Mouse (Mus musculus) hindbrain, embryonic 11.5 days (tissue): ENCODE data around the gene Tspan31. TPM values are rescaled to one million over a fixed set of nuclear protein-coding genes. Genes with fewer than 3 reads are reported as not detected.

Source experiments
- ATAC-seq: fragments of 200-750 bp; cut with Nextera tagmentation; 2 replicates; pipeline ENCODE4 v1.8.0; 2017; ENCODE audit warnings: mild to moderate bottlenecking, moderate TSS enrichment, moderate library complexity; ENCODE audit not compliant: low FRiP score
- DNase-seq: peaks from one replicate; pipeline ENCODE4 v3.0.0-alpha.2; 2015; ENCODE audit warnings: low spot score
- H3K27ac ChIP-seq: fragments of 300-500 bp; sonication (generic); 2 replicates; pipeline ENCODE4 v1.5.1; 2014; ENCODE audit warnings: mild to moderate bottlenecking, low read depth, low read length
- H3K27me3 ChIP-seq: fragments of 300-500 bp; sonication (generic); 2 replicates; pipeline ENCODE4 v1.6.1; 2014; ENCODE audit warnings: mild to moderate bottlenecking, low read length, moderate library complexity, mixed read lengths; ENCODE audit not compliant: control insufficient read depth, insufficient read depth
- H3K36me3 ChIP-seq: fragments of 300-500 bp; sonication (generic); 2 replicates; pipeline ENCODE4 v1.6.1; 2014; ENCODE audit warnings: mild to moderate bottlenecking, low read length, moderate library complexity, mixed read lengths; ENCODE audit not compliant: control insufficient read depth, insufficient read depth
- H3K4me1 ChIP-seq: fragments of 300-500 bp; sonication (generic); replicated peaks from 2 replicates; pipeline ENCODE4 v1.6.1; 2014; ENCODE audit warnings: low read length, mixed read lengths; ENCODE audit not compliant: control insufficient read depth, insufficient read depth
- H3K4me2 ChIP-seq: fragments of 300-500 bp; sonication (generic); replicated peaks from 2 replicates; pipeline ENCODE4 v1.6.1; 2014; ENCODE audit warnings: mild to moderate bottlenecking, low read depth, low read length
- H3K4me3 ChIP-seq: fragments of 300-500 bp; sonication (generic); 2 replicates; pipeline ENCODE4 v1.5.1; 2014; ENCODE audit warnings: low read depth, low read length
- H3K9ac ChIP-seq: fragments of 300-500 bp; sonication (generic); 2 replicates; pipeline ENCODE4 v1.6.1; 2014; ENCODE audit warnings: low read depth, low read length
- H3K9me3 ChIP-seq: fragments of 300-500 bp; sonication (generic); 2 replicates; pipeline ENCODE4 v1.6.1; 2016; ENCODE audit warnings: low read length; ENCODE audit not compliant: control insufficient read depth
- WGBS: fragments of 180-500 bp; shearing (Covaris S2); extraction: QIAGEN DNeasy Blood & Tissue Kit; methylation state at CpG from one replicate; pipeline ENCODE4 v1.1.7; 2014; 5-methylcytosine and 5-hydroxymethylcytosine counted together
- polyA plus RNA-seq: library from polyadenylated mRNA; unstranded; fragments of >200 nt; fragmentation: Nextera tagmentation; extraction: Ambion mirVana; gene quantifications from 2 replicates; pipeline ENCODE4 v1.2.1, GENCODE M21; 2014

Gene Tspan31
- polyA plus RNA-seq, 1 experiment from 2014 or later: 140 TPM

DNA sequence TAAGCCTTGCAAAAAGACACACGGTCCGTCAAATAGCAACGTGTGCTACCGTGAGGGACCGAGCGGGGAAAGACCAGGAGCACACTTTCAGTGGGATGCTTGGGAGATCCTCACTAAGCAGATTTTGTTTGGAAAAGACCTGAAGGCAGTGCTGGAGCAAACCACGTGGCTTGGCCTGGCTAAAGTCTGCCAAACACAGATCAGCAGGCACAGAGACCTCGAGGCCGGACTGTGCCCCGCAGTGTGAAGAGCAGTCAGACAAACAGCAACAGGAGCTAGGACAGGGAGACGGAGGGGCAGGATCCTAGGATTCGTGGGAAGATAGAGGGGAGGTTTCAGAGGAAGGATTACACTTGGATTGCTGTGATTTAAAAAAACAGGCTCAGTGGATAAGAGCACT is 33.8 kb downstream of the Tspan31 start:
- no peak for DNase-seq
- no peak for ATAC-seq

DNA sequence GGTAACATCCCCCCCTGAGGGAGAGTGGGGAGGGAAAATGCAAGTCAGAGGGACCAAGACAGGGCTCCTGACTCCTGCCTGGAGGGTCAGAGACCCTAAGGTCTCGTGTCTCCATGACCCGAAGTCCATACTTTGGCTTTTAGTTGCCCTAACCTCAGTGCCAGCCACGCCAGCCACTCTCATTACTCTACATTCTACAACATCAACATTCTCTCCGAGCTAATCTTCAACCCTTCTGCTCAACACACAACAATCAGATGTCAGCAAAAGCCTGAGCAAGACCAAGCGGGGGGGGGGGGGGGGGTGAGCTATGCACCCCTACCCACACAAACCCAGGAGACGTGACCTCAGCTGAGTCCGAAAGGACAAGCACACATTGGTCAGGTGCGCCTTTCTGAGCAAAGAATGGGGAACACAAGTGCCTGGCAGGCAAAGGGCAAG is 36.7 kb downstream of the Tspan31 start:
- 79% methylated on average over 7 of the region's 8 CpGs for WGBS
- no peak for DNase-seq
- Histone ChIP-seq H3K27ac (no peak overlapping the region), H3K36me3 (no peaks in the 10 kb centered on the region), H3K4me1 (no peaks in the 10 kb centered on the region; the same call in 1 of the 2 replicates), H3K9ac (no peak overlapping the region), H3K27me3 (no peaks in the 10 kb centered on the region), H3K4me3 (no peak overlapping the region), H3K9me3 (no peaks in the 10 kb centered on the region), H3K4me2 (no peak overlapping the region)
- no peak for ATAC-seq

More for the DNA sequence above, 33.8 kb downstream of the Tspan31 start:
- no peaks in the 10 kb centered on the region for H3K36me3 ChIP-seq
- H3K27ac ChIP-seq: no peak overlapping the region
- WGBS: 86% methylated on average over 12 of the region's 12 CpGs
- no peaks in the 10 kb centered on the region for H3K27me3 ChIP-seq
- H3K4me2 ChIP-seq: no peak overlapping the region
- no peak overlapping the region for H3K4me3 ChIP-seq
- H3K9me3 ChIP-seq: no peaks in the 10 kb centered on the region
- 0 out of 2 replicates have a peak, but pooled peaks cover 3% of the 10 kb centered on the region for H3K4me1 ChIP-seq
- H3K9ac ChIP-seq: no peak overlapping the region

DNA sequence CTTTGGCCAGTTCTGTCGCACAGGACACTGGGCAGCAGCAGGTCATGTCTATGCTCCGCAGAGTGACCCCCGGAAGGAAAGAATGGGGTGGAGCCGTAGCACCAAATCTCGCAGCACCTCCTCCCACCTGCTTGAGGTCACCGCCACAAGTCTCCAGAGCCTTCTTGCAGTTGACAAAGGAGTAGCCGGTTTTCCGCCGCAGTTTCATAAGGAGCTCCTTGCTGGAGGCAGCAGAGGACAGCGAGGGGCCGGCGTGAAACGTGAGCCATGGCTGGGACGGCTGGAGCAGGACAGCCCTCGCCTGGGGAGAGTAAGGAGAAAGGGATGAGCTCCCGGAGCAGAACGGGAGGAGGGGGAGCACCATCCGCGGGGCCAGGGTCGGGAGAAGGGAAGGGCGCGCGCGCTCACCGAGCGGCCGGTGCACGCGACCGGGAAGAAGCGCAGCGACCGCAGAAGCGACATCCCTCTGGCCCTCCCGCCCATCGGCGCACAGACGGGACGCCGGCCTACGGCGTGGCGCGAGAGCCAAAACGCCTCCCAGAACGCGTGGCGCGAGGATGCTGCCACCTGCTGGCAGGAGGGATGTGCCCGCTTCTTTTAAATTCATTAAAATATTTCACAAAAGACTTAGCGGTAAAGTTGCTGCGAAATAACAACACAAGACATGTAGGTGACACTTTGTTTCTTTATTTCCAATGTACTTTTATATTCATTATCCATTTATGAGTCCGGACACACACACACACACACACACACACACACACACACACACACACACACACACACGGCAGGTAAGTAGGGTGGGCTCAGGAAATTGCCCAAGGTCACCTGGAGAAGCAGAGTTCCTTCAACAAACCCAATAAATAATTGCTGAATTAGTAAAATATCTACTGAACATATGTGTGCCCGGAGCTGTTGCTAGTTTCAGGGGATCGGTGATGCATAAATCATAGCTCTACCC is 39.4 kb downstream of the Tspan31 start, which contains the start of gene Tsfm:
Gene Tsfm (minus strand): TSS at position 505 of the 961 bp plus-strand sequence.
- Histone ChIP-seq H3K36me3 (no peaks in the 10 kb centered on the region), H3K9ac (peak within 1 kb of the TSS; percentile 93), H3K27ac (peak within 1 kb of the TSS; percentile 72), H3K9me3 (no peaks in the 10 kb centered on the region), H3K4me2 (peak within 1 kb of the TSS; percentile 89), H3K27me3 (no peaks in the 10 kb centered on the region), H3K4me1 (no peaks in the 10 kb centered on the region; the same call in 1 of the 2 replicates), H3K4me3 (peak within 1 kb of the TSS; percentile 87)
- DNase-seq (peak; percentile 95), ATAC-seq (peak; percentile 90)
- WGBS: 6% methylated on average over 56 of the region's 56 CpGs

DNA sequence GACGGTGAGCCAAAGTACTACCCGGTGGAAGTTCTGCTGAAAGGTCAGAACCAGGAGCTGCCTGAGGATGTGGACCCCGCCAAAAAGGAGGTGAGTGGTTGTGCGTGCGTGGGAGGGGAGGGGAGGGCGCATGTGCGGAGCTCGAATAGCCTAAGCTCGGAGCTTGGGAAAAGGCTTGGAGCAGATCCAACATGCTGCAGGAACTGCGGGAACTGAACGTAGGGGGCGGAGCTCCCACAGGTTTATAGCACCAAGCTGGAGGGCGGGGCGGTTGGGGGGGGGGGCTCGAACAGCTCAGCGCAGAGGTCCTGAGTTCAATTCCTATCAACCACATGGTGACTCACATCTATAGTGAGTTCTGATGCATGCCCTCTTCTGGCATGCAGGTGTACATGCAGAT is 51.6 kb downstream of the Tspan31 start:
- H3K4me2 ChIP-seq: no peak overlapping the region
- H3K9ac ChIP-seq: no peak overlapping the region
- H3K4me3 ChIP-seq: no peak overlapping the region
- no peaks in the 10 kb centered on the region for H3K27me3 ChIP-seq
- H3K9me3 ChIP-seq: no peaks in the 10 kb centered on the region
- H3K36me3 ChIP-seq: no peaks in the 10 kb centered on the region
- no peaks in the 10 kb centered on the region for H3K4me1 ChIP-seq
- DNase-seq (no peak), ATAC-seq (no peak)
- no peak overlapping the region for H3K27ac ChIP-seq
- WGBS: 83% methylated on average over 16 of the region's 16 CpGs

Other genes starting within 250 kb of the Tspan31 start
- gene Atp23, start 168.9 kb downstream of the Tspan31 start, polyA plus RNA-seq: 14.3 TPM in 2 replicates
- 38.7 and 40.3 TPM in 2 replicates for gene Ctdsp2, start 91.5 kb downstream of the Tspan31 start, polyA plus RNA-seq
- gene Avil, start 69.6 kb downstream of the Tspan31 start, polyA plus RNA-seq: 0.29 and 1.7 TPM in 2 replicates
- 75.6 and 78.7 TPM in 2 replicates for gene Tsfm, start 39.4 kb downstream of the Tspan31 start, polyA plus RNA-seq
- gene Mettl1, start 28.9 kb downstream of the Tspan31 start, polyA plus RNA-seq: 32.4 and 36.7 TPM in 2 replicates
- gene Eef1akmt3, start 28.8 kb downstream of the Tspan31 start, polyA plus RNA-seq: 0.08 and 0.15 TPM in 2 replicates
- gene Cyp27b1, start 22.0 kb downstream of the Tspan31 start, polyA plus RNA-seq: 0.11 and 0.20 TPM in 2 replicates
- 3.6 and 4.2 TPM in 2 replicates for gene March9, start 10.1 kb downstream of the Tspan31 start, polyA plus RNA-seq
- 2,639 and 2,665 TPM in 2 replicates for gene Cdk4, start 6.7 kb downstream of the Tspan31 start, polyA plus RNA-seq
- 0.68 and 1.2 TPM in 2 replicates for gene Agap2, start 5.0 kb upstream of the Tspan31 start, polyA plus RNA-seq
- 40.3 and 46.6 TPM in 2 replicates for gene Os9, start 50.9 kb upstream of the Tspan31 start, polyA plus RNA-seq
- gene B4galnt1, start 95.0 kb upstream of the Tspan31 start, polyA plus RNA-seq: 10.4 and 12.4 TPM in 2 replicates
- gene Slc26a10, start 110.4 kb upstream of the Tspan31 start, polyA plus RNA-seq: 0.73 and 0.96 TPM in 2 replicates
- gene Arhgef25, start 119.8 kb upstream of the Tspan31 start, polyA plus RNA-seq: 30.1 and 32.0 TPM in 2 replicates
- gene Dtx3, start 125.5 kb upstream of the Tspan31 start, polyA plus RNA-seq: 143 and 158 TPM in 2 replicates
- 11.8 and 12.9 TPM in 2 replicates for gene Pip4k2c, start 141.3 kb upstream of the Tspan31 start, polyA plus RNA-seq
- 41.4 and 42.2 TPM in 2 replicates for gene Kif5a, start 193.1 kb upstream of the Tspan31 start, polyA plus RNA-seq
- 210 and 214 TPM in 2 replicates for gene Dctn2, start 196.1 kb upstream of the Tspan31 start, polyA plus RNA-seq
- gene Mbd6, start 218.8 kb upstream of the Tspan31 start, polyA plus RNA-seq: 14.2 and 17.5 TPM in 2 replicates
- 173 and 179 TPM in 2 replicates for gene Mars, start 241.5 kb upstream of the Tspan31 start, polyA plus RNA-seq